Mouse (Mus musculus): ENCODE results near the gene Sytl3.

The Sytl3 gene

GRCm38 (mm10) chr17:6758845-6759244 lies 100.0 kb downstream of the Sytl3 start:
- DNase-seq, result no peak

GRCm38 (mm10) chr17:6759717-6760292 lies 100.9 kb downstream of the Sytl3 start:
- DNase-seq, result no peak

DNA sequence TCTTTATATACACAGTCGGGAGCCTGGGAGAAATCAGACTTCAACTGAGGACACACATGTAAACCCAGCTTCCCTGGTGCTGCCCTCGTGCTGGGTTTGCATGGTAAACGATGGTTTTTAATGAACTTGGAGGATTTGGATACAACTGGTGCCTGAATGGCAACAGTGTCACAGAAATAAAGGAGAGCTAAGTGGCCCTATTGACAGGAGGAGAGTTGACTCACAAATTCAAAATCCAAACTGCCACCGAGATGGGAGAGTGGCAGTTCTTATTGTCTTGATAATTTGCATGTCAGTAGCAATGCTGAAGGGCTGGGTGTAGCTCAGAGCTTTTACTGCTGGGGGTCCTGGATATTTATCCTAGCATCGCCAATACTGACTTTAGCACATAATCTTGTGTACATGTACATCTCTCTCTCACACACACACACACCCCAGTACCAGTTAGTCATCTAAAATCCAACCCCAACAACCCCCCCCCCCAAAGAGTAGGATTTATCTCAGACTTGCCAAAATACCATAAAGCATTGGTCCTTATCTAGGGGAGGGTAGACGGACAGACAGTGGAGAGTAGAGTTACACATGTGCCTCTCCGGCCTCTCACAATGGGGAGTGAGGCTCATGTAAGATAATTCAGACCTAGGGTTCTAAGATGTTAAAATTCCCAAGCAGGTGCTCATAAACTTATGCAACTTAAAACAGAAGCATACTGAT lies 104.8 kb downstream of the Sytl3 start:
- DNase-seq, result no peak

DNA sequence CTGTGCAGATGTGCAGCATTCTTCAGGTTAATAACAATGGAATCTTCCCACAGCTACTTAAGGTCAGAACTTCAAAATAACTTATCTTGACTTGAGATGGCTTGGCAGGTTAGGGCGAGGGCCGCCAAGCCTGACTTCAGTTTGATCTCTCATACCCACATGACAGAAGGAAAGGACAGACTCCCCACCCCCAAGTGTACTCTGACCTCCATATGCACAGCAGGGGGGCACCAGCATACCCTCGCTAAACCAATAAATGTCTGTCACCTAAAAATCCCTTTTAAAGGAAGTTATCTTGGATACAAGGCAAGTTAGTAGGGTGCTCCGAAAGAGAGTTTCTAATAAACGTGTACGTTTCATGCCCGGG lies 105.3 kb downstream of the Sytl3 start:
- no peak for DNase-seq

DNA sequence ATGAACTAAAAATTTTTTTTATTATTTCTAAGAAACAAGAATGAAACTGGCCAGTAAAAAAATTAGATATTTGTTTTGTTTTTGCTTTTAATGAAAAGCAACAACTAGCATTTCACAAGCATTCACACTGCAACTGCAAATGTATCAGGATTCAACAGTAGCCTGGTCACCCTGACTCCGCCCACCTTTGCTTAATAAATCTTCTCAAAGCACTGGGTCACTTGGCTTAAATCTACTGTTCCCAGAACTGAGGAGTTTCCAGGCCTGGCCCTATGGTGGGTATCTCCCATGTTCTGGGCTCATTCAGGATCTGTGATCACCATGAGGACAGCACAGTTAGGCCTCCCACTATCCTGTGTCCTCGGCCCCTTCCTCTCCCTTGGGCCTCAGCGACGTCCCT lies 105.8 kb downstream of the Sytl3 start:
- DNase-seq, result no peak

- no peak for DNase-seq
Measured at GRCm38 (mm10) chr17:6765886-6766285, 107.0 kb downstream of the Sytl3 start.

DNA sequence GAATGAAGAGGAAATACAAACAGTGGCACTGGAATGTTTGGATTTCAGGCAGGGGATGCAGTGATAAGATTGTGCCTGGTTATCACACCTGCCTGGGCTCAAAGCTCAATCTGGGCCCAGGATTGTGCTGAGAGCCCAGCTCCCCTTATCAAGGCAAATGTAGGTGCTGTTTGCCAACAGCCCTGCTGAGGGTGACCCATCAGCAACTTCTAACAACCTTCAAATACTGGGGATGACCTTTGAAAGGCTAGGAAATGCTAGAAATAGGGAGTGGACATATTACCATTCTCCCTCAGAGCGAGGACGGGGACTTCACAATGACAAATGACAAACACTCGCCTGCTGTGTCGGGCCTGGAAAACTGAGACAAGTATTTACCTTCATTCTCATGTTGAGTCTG lies 107.9 kb downstream of the Sytl3 start:
- DNase-seq, result no peak

DNA sequence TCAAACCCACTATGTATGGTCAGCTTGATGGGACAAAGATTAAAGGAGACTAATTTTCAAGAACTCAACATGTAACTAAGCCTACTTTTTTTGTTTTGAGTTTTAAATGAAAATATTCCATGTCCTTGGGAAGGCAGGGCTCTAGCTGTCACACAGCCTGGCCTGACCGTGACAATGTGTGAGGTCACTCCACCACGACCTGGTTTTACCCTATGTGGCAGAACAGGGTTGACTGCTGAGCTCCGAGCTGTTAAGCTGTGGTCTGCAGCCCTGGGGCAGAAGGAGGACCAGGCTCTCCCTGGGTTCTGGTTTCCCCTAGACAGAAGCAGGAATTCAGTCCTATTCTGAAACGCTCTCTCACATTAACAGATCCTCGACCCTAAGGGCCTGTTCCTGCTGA lies 108.9 kb downstream of the Sytl3 start:
- DNase-seq, result no peak

DNA sequence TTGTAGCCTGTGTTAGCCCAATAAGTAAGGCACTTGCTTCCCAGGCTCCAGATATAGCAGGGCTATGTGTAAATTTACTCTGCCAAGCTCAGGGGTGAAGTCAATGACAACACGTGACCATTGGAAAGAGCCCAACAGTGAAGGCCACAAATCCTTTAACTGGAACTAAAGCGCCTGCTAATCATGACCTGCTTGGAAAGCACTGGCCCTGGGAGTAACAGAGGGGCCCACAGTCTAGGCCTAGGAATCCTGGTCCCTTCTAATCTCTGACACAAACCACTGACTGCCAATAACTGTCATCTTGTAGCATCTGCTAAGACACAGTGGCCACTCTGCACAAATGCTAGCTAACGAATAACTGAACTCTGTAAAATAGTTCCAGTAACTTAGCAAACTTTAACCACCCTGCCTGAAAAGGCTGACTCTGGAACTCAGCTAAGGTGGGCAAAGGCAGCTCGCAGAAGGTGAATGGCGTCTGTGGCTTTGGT lies 109.5 kb downstream of the Sytl3 start:
- peak; percentile 89 for DNase-seq

DNA sequence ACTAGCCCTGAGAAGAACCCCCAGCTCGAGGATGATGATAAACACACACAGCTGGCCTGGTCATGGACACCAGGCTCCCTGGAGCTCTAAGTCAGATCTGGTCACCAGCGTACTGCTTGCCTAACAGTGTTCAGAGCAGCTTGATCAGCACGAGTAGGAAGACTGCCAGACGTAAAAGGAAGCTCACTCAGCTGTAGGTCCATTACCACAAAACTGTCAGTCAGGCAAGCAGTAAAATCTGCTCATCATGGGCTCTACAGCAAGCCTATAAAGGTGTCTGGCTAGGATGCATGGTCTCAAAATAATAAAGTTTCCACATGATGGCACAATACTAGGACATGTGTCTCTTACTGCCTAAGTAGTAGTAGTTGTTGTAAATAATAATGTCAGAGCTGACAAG lies 110.7 kb downstream of the Sytl3 start:
- peak; percentile 55 for DNase-seq

DNA sequence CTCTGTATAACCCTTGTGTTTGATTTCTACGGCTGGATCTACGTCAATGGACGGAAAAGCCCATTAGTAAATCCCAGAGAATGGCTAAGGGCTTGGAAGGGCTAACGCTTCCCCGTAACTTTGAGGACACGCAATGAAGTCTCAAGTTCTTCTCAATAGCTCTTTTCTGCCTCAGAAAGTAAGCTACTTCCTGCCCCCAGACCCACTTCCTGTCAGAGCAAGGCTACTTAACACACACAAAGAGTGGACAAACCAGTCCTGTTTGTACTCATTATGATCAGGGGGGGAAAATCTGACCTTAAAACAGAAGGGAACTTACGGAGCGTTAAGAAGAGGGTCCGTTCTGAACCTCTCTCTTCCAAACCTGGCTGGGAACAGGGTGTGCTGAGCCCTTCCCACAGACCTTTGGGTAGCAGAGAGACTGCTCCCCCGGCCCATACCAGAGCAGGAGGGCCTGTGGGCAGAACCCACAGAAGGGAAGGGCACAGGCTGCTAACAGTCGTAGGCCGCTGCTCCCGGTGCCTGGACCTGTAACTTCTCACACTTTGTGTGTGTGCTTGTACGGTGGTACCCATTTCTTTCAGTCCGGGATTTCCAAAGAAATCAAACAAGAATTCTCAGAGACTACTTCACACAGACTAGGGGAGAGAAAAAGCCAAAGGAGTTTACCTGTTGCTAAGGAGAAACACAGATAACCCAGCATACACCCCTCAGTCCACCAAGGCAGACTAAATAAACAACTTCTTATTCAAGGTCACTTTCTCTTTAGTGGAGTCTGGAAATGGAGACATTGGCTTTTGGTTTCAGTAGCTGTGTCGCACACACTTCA lies 113.0 kb downstream of the Sytl3 start:
- DNase-seq, result peak; percentile 19

DNA sequence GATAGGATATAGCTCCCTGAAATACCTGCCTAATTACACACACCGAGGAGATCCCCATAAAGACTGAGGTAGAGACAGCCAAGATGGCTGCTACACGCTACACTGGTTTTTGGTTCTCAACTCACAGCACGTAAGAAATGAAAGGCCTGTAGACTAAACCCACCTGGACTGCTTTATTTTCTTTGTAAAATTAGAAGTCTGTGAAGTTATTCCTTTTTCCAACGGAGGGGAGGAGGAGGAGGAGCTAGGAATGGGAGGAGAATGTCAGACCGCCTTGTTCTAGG lies 113.5 kb downstream of the Sytl3 start:
- peak; percentile 32 for DNase-seq

DNA sequence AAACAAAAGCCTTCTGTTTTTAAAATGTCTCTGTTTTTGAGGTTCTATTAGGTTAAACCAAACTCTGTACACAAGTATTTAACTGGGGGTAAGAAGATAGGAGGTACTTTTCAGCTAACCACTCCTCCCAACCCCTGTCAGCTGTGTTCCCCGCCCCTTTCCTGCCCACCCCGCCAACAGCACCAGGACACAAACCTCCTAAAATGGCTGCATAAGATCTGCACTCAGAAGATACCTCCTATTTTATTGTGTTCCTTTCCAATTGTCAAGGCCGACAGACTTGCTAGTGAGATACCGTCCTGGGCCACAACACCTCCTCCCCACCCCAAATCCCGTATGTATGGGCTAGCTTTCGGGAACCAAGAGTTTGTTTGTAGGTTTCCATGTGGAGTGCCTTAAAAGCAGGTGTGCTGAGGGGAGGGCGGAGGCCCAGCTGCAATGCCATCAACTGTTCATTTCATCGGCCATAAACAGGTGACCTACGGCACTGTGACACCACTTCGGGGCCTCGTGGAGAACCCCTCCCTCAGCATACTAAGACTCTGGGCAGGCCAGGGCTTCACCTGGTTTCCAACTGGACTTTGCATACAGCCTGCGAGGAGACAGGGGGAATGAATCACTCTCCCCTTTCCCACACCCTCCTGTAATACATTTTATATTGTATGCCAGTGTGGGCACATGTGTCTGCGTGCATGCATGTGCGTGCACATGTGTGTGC lies 114.5 kb downstream of the Sytl3 start:
- DNase-seq, result peak; percentile 9

DNA sequence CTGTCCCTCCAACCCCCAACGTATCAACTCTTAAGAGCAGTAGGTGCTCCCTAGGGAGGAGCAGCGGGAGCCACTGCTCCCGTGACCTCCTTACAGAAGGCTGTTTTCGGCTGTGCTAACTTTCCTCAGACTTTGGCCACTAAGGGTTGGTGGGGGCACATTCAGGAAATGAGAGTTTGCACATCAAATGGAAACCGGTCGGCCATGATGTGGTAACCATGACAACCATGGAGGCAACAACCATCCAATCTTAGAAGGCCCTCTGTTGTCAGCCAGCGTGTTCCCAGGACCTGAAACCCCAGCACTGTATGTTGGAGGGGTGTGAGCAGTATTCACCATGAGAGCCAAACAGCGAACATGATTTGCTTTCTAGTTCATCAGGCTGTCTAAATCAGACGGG lies 116.3 kb downstream of the Sytl3 start:
- DNase-seq, result no peak

GRCm38 (mm10) chr17:6775671-6776070 lies 116.8 kb downstream of the Sytl3 start:
- DNase-seq, result no peak

GRCm38 (mm10) chr17:6776123-6776522 lies 117.2 kb downstream of the Sytl3 start:
- DNase-seq, result no peak

DNA sequence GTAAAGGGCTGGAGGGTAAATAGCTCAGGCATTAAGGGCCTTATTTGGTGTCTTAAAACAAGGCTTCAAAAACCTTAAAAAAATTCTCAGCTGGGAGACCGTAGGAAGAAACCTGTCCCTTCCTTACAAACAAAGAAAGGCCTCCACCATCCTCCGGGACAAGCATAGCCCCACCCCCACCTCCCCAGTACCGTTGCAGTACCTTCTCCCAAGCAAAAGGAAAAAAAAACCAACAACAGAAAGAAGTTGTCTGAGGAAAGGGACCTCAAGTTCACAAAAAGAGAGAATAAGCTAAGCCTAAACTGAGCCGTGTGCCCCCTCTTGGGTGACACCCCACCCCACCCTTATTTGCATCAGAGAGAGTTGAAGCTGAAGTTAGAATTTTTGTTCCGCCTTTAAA lies 117.7 kb downstream of the Sytl3 start:
- DNase-seq, result no peak

DNA sequence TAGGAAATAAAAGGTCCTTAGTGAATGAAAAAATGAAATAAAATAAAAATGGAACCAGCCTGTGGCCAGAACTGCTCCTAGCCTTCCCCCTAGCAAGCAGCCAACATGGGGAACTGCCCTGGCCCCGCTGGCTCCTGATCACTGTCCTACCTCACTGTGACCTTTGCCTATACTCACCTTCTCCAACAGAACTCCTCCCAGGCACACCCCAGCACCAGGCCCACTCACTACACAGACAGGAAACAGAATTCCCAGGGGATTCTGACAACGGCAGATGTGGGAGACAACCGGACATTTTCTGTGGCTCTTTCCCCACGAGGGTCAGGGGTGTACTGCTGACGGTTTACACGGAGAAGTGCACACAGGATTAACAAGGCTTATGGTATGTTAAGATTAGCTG lies 118.2 kb downstream of the Sytl3 start:
- DNase-seq, result no peak

- DNase-seq, result no peak
Measured at GRCm38 (mm10) chr17:6777629-6778331, 118.9 kb downstream of the Sytl3 start.

DNA sequence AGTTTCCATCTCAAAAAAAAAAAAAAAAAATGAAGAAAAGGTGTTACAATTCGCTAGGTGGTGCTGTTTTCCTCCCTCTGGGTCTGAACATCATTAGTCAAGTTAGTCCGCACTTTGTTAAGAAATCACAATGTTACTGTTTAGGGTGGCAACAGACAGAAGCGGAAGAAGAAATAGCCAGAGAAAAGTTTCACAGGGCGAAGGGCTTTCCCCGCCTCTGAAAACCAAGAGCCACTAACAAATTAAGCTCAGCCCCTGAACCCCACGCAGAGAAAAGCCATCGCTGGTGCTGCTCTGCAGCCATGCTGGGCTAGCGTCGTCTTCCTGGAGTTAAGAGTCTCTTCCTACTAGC lies 119.4 kb downstream of the Sytl3 start:
- peak; percentile 79 for DNase-seq

- peak; percentile 78 for DNase-seq
Measured at GRCm38 (mm10) chr17:6778771-6779509, 120.0 kb downstream of the Sytl3 start.

GRCm38 (mm10) chr17:6779632-6780031 lies 120.7 kb downstream of the Sytl3 start:
- DNase-seq, result no peak
